Mouse (Mus musculus) CD4-positive, CD25-positive, alpha-beta regulatory T cell (primary cell): Measurements from ENCODE around the gene Cd300c2. TPM values are rescaled to one million over a fixed set of nuclear protein-coding genes. Genes with fewer than 3 reads are reported as not detected.

ENCODE experiments used
- polyA plus RNA-seq: library from polyadenylated mRNA; unstranded; fragments of 100-300 nt; shearing (Covaris generic); gene quantifications from one replicate; pipeline ENCODE4 v1.2.1, GENCODE M21; 2017

The Cd300c2 gene
- 0.42 TPM for polyA plus RNA-seq

DNA sequence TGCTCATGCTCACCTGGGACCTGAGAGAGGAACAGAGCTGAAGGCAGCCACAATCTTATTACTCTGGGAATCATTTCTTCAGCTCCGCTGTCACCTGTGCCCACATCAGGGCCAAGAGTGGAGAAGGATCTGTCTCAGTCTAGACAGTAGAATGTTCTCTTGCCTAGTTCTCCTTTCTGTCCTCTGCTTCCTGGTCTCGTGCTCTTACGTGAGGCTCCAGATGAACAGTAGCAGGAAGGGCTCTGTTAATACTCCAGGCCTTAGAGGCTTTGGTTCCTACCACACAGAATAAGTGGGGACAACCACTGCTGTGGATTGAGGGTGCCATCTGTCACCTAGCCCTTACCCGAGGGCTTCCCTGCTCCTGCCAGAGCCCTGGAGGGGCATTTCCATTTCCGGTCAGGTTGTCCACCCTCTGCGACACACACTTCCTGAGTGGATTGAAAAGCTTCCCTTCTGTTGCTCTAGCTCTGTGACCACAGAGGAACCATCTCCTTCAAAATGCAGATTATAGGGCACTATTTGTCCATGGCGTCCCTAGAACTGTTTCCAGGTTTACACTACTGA lies at the start of gene Cd300c2:
Gene Cd300c2 (minus strand): TSS at position 407 of the 567 bp plus-strand sequence.

DNA sequence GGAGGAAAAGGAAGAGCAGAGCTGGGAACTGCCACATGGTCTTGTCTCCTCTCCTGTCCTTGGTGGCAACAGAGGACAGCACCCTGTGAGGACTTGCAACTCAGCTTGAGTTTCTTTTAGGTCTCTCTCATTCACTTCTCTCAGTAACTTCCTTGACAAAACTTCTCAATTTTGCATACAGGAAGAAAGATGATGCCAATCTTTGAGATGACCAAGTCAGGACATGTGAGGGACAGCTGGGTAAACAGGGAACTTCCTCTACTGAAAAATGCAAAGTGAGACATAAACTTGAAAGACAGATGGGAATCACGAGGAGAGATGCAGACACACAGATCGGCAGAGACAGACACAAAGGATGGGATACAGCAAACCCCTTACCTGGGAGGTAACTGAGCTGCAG lies 46.6 kb upstream of the Cd300c2 start, which contains the start of gene Cd300ld3:
Gene Cd300ld3 (minus strand): TSS at position 151 of the 400 bp plus-strand sequence.

DNA sequence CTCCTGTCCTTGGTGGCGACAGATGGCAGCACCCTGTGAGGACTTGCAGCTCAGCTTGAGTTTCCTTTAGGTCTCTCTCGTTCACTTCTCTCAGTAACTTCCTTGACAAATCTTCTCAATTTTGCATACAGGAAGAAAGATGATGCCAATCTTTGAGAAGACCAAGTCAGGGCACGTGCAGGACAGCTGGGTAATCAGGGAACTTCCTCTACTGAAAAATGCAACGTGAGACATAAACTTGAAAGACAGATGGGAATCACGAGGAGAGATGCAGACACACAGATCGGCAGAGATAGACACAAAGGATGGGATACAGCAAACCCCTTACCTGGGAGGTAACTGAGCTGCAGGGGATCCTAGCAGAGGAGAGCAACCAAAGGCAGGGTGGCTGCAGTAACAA lies 36.0 kb upstream of the Cd300c2 start, which contains the start of gene Cd300ld5:
Gene Cd300ld5 (minus strand): TSS at position 101 of the 400 bp plus-strand sequence.

DNA sequence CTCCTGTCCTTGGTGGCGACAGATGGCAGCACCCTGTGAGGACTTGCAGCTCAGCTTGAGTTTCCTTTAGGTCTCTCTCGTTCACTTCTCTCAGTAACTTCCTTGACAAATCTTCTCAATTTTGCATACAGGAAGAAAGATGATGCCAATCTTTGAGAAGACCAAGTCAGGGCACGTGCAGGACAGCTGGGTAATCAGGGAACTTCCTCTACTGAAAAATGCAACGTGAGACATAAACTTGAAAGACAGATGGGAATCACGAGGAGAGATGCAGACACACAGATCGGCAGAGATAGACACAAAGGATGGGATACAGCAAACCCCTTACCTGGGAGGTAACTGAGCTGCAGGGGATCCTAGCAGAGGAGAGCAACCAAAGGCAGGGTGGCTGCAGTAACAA lies 25.2 kb upstream of the Cd300c2 start, which contains the start of gene Cd300ld4:
Gene Cd300ld4 (minus strand): TSS at position 101 of the 400 bp plus-strand sequence.

DNA sequence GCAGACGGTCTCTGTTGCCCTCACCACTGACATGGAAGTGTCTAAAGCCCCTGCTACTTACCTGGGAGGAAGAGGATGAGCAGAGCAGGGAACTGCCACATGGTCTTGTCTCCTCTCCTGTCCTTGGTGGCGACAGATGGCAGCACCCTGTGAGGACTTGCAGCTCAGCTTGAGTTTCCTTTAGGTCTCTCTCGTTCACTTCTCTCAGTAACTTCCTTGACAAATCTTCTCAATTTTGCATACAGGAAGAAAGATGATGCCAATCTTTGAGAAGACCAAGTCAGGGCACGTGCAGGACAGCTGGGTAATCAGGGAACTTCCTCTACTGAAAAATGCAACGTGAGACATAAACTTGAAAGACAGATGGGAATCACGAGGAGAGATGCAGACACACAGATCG lies 14.4 kb upstream of the Cd300c2 start, which contains the start of gene Cd300ld2:
Gene Cd300ld2 (minus strand): TSS at position 101 of the 400 bp plus-strand sequence.

DNA sequence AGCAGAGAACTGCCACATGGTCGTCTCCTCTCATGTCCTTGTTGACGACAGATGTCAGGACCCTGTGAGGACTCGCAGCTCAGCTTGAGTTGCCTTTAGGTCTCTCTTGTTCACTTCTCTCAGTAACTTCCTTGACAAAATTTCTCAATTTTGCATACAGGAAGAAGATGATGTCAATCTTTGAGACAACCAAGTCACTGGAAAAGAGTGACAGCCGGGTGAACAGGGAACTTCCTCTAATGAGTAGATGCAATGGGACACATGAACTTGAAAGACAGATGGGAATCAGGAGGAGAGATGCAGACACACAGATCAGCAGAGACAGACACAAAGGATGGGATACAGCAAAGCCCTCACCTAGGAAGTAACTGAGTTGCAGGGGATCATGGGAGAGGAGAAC lies 11.9 kb downstream of the Cd300c2 start, which contains the start of gene Cd300ld:
Gene Cd300ld (minus strand): TSS at position 130 of the 400 bp plus-strand sequence.

DNA sequence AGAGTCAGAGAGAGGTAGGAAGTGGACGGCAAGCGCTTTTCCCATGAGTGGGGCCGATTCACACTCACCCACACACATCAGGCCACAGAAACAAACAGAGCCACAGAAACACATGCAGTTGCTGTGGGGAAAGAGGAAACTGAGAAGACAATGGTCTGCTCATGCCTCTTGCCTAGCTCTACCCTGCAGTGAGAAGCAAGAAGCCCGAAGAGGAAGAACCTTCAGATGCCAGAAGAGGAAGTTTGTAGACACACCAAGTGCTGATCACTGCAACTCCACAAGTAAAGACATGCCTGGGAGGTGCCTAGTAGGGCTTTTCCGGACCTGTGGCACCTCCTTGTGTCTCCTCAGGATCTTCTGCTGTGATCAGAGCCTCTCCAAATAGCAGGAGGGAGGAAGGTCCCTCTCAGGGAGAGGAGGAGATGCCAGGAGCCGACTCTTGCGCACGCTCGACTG lies 32.9 kb downstream of the Cd300c2 start, which contains the start of gene Cd300c:
Gene Cd300c (minus strand): TSS at position 406 of the 456 bp plus-strand sequence.

Other genes with a start within 250 kb of the Cd300c2 start
- 0.20 TPM for gene Kif19a, start 236.5 kb downstream of the Cd300c2 start, polyA plus RNA-seq
- gene Btbd17, start 205.9 kb downstream of the Cd300c2 start, polyA plus RNA-seq: not detected
- not detected for gene Gpr142, start 203.0 kb downstream of the Cd300c2 start, polyA plus RNA-seq
- gene Gprc5c, start 150.7 kb downstream of the Cd300c2 start, polyA plus RNA-seq: 0.10 TPM
- 0.45 TPM for gene Cd300a, start 111.8 kb downstream of the Cd300c2 start, polyA plus RNA-seq
- gene Cd300lb, start 67.5 kb downstream of the Cd300c2 start, polyA plus RNA-seq: 0.11 TPM
- not detected for gene Cd300c, start 32.7 kb downstream of the Cd300c2 start, polyA plus RNA-seq
- not detected for gene Cd300ld, start 12.0 kb downstream of the Cd300c2 start, polyA plus RNA-seq
- gene Cd300ld2, start 14.3 kb upstream of the Cd300c2 start, polyA plus RNA-seq: not detected
- not detected for gene Cd300ld4, start 25.1 kb upstream of the Cd300c2 start, polyA plus RNA-seq
- not detected for gene Cd300ld5, start 35.9 kb upstream of the Cd300c2 start, polyA plus RNA-seq
- gene Cd300ld3, start 46.5 kb upstream of the Cd300c2 start, polyA plus RNA-seq: not detected
- 0.19 TPM for gene Cd300e, start 60.3 kb upstream of the Cd300c2 start, polyA plus RNA-seq
- gene Rab37, start 89.6 kb upstream of the Cd300c2 start, polyA plus RNA-seq: 206 TPM
- gene Cd300lf, start 132.1 kb upstream of the Cd300c2 start, polyA plus RNA-seq: 1.1 TPM
- gene Slc9a3r1, start 161.5 kb upstream of the Cd300c2 start, polyA plus RNA-seq: 474 TPM
- 15.9 TPM for gene Tmem104, start 185.6 kb upstream of the Cd300c2 start, polyA plus RNA-seq
- 11.9 TPM for gene Nat9, start 186.0 kb upstream of the Cd300c2 start, polyA plus RNA-seq